Mouse (Mus musculus): ENCODE measurements at regions not wholly inside any gene's neighbourhood (a gene's known extent, or its start where the extent isn't known, plus 50 kb on each side); places are given as distances from the start of the nearest gene placed in this dataset.

- no peak for DNase-seq (ENCODE audit: extremely low spot score, low read depth, low spot score)
Observed at GRCm38 (mm10) chr17:93665889-93666288, 467.1 kb downstream of the Adcyap1 start.

- DNase-seq (ENCODE audit: extremely low spot score, low read depth, low spot score) = peak; percentile 18
Observed at GRCm38 (mm10) chr17:93676366-93676962, 477.6 kb downstream of the Adcyap1 start.

DNA sequence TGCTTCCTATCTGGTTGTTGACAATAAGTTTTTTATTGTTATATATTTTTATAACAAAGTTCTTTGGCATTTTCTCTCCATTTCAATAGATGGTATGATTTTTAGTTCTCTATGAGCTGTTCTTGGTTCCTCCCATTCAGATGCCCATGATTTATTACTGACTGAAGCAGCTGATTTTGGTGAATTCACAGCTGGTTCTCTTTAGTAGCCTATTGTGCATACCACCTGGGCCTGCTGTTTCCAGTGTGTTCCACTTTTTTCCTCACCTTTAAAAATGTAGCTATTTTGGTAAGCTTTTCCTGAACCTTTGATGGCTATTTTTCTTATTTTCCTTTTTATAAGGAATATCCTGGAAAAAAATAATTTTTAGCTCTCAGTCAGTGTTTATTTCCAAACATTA is 501.9 kb downstream of the Adcyap1 start:
- DNase-seq (ENCODE audit: extremely low spot score, low read depth, low spot score) = no peak

GRCm38 (mm10) chr17:93717623-93718022 is 518.8 kb downstream of the Adcyap1 start:
- no peak for DNase-seq (ENCODE audit: extremely low spot score, low read depth, low spot score)

GRCm38 (mm10) chr17:93741341-93741740 is 542.5 kb downstream of the Adcyap1 start:
- no peak for DNase-seq (ENCODE audit: extremely low spot score, low read depth, low spot score)

DNA sequence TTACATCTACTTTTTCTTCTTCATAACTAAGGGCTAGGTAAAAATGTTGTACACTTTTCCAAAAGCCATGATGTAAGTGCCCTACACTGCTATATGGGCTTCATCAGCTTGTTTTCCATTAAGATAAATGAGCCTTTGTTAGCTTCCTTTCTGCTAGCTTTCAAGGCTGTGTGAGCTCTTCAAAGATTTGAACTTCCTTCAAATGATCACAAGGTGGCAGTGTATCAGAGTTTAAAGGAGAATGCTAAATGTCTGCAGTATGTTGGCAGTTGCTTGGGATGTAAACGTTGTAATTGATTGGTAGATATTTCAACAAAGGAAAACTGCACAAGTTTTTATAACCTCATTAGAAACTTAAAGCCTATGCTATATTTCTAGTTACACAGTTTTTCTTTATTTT is 563.5 kb downstream of the Adcyap1 start:
- no peak for DNase-seq (ENCODE audit: extremely low spot score, low read depth, low spot score)
